Mouse (Mus musculus) forebrain, embryonic 14.5 days (tissue): ENCODE measurements at regions not wholly inside any gene's neighbourhood (a gene's known extent, or its start where the extent isn't known, plus 50 kb on each side); places are given as distances from the start of the nearest gene placed in this dataset.

Experiments used
- ATAC-seq: fragments of 200-750 bp; cut with Nextera tagmentation; 2 replicates; pipeline ENCODE4 v1.8.0; 2017; ENCODE audit warnings: mild to moderate bottlenecking, moderate library complexity
- DNase-seq: peaks from one replicate; pipeline ENCODE4 v3.0.0-alpha.2; 2015; ENCODE audit warnings: low spot score
- H3K27ac ChIP-seq: fragments of 300-500 bp; sonication (generic); 2 replicates; pipeline ENCODE4 v1.5.1; 2014; ENCODE audit warnings: low read depth, mild to moderate bottlenecking, control low read depth, low read length, moderate library complexity
- H3K27me3 ChIP-seq: fragments of 300-500 bp; sonication (generic); replicated peaks from 2 replicates; pipeline ENCODE4 v1.6.1; 2014; ENCODE audit warnings: low read length, control low read depth, mixed read lengths; ENCODE audit not compliant: control insufficient read depth, insufficient read depth
- H3K36me3 ChIP-seq: fragments of 300-500 bp; sonication (generic); 2 replicates; pipeline ENCODE4 v1.6.1; 2014; ENCODE audit warnings: low read length, control low read depth; ENCODE audit not compliant: control insufficient read depth, insufficient read depth
- H3K4me1 ChIP-seq: fragments of 300-500 bp; sonication (generic); 2 replicates; pipeline ENCODE4 v1.6.1; 2014; ENCODE audit warnings: antibody characterized with exemption, low read length, control low read depth; ENCODE audit not compliant: control insufficient read depth, insufficient read depth
- H3K4me2 ChIP-seq: fragments of 300-500 bp; sonication (generic); 2 replicates; pipeline ENCODE4 v1.6.1; 2014; ENCODE audit warnings: mild to moderate bottlenecking, control low read depth, low read length
- H3K4me3 ChIP-seq: fragments of 300-500 bp; sonication (generic); 2 replicates; pipeline ENCODE4 v1.5.1; 2014; ENCODE audit warnings: low read depth, low read length, control low read depth
- H3K9ac ChIP-seq: fragments of 300-500 bp; sonication (generic); 2 replicates; pipeline ENCODE4 v1.6.1; 2014; ENCODE audit warnings: mild to moderate bottlenecking, low read length, control low read depth, moderate library complexity
- H3K9me3 ChIP-seq: fragments of 300-500 bp; sonication (generic); replicated peaks from 2 replicates; pipeline ENCODE4 v1.6.1; 2016; ENCODE audit warnings: low read length, control low read depth, mixed read lengths; ENCODE audit not compliant: control insufficient read depth
- WGBS: fragments of 180-500 bp; shearing (Covaris S2); extraction: QIAGEN DNeasy Blood & Tissue Kit; methylation state at CpG from one replicate; pipeline ENCODE4 v1.1.7; 2014; 5-methylcytosine and 5-hydroxymethylcytosine counted together

DNA sequence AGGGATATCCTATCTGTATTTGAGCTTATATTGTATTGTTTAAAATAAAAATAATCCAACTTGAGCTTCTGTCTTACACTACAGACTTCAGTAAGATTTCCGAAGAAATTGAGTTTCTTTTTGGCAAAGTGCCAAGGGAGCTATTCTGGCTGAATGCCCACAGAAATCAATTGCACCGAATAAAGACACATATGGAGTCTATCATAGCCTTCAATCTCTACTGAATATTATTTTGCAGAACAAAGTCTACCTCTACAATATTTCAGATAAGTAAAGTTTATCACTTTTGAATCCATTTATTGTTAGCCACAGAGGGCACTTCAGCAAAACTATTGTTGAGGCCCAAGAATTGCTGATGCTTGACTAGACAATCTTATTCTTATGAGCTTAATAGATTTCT lies 1742.3 kb upstream of the Gm38303 start:
- ATAC-seq (0 out of 2 replicates have a peak, but pooled peaks have one; percentile 40), DNase-seq (peak; percentile 12)
- no peak overlapping the region for H3K4me3 ChIP-seq
- no peaks in the 10 kb centered on the region for H3K27me3 ChIP-seq
- no peaks in the 10 kb centered on the region for H3K36me3 ChIP-seq
- H3K4me1 ChIP-seq: no peaks in the 10 kb centered on the region
- WGBS: 41% methylated on average over 2 of the region's 2 CpGs
- no peaks in the 10 kb centered on the region for H3K9me3 ChIP-seq
- no peak overlapping the region for H3K27ac ChIP-seq
- H3K4me2 ChIP-seq: no peak overlapping the region
- no peak overlapping the region for H3K9ac ChIP-seq
